Mouse (Mus musculus): Measurements from ENCODE around the gene Amacr.

Amacr gene

GRCm38 (mm10) chr15:10990411-10990810 is 8.9 kb downstream of the Amacr start:
- no peak for DNase-seq (ENCODE audit: low spot score)

DNA sequence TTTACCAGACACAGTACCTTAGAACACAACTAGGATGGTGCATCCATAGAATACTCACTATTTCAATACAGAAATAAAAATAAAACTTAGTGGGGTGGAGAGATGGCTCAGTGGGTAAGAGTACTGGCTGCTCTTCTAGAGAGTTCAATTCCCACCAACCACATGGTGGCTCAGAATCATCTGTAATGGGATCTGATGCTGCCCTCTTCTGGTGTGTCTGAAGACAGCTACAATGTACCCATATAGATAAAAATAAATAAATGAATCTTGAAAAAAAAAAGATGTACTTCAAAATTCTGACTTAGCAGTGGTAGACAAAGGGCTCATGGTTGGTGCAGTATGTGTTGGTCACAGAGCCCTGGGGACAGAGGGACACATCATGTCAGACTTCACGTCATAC is 10.0 kb downstream of the Amacr start:
- no peak for DNase-seq (ENCODE audit: low spot score)

GRCm38 (mm10) chr15:10999832-11000231 is 18.3 kb downstream of the Amacr start:
- no peak for DNase-seq (ENCODE audit: low spot score)

- no peak for DNase-seq (ENCODE audit: low spot score)
Observed at GRCm38 (mm10) chr15:11000421-11000820, 18.9 kb downstream of the Amacr start, which contains the start of gene Slc45a2. Slc45a2 (plus strand) TSS chr15:11000721.

GRCm38 (mm10) chr15:11003791-11004190 is 22.2 kb downstream of the Amacr start:
- DNase-seq (ENCODE audit: low spot score), result no peak

DNA sequence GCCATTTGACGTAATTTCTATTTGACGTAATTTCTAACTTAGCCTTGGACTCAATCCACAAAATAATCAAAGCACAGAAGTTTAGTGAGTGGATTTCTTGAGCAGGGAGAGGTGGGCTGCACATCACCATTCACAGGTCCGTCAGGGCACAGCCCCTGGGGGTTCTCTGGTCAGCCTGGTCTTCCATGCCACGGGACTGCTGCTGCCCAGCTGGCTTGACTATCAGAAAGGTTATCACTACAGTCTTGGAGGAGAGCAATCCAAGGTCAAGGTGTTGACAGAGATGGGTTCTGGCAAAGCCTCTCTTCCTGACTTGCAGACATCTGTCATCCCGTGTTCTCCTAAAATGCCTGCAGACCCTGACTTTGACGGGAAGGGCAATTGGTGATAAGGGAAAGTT is 23.1 kb downstream of the Amacr start:
- DNase-seq (ENCODE audit: low spot score), result no peak

GRCm38 (mm10) chr15:11008756-11009155 is 27.2 kb downstream of the Amacr start:
- no peak for DNase-seq (ENCODE audit: low spot score)

GRCm38 (mm10) chr15:11010976-11011548 is 29.5 kb downstream of the Amacr start:
- no peak for DNase-seq (ENCODE audit: low spot score)

- DNase-seq (ENCODE audit: low spot score), result no peak
Observed at GRCm38 (mm10) chr15:11014931-11015330, 33.4 kb downstream of the Amacr start.

DNA sequence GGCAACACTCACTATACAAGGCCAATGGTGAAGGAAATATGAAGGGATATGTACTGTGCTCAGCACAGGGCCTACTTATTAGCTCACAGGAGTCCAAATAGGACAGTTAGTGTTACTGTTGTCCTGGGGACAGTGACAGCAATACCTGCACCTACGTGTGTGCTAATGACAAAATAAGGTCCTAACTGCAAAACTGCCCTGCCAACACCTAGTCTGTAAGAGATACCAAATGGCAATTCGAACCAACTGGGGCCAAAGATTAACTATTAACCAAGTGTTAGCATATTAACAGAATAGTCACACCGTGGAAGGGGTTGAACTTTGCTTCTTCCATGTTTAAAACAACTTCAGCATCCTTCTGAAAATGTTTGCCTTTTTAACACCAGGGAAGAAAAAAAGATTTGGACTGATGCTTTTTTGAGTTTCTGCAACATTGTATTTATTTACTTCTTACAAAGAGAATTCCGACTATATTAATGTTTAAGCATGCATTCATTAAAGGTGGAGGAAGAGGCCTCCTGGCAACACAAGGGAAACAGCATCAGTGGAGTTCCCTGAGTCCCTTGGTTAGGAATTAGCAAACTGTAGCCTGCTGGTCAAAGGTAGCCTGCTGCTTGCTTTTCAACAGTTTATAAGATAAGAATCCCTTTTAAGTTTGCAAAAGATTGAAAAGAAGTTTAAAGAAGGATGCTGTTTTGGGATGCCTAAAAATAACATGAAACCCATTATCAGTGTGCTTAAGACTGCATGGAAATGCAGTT is 45.4 kb downstream of the Amacr start:
- no peak for DNase-seq (ENCODE audit: low spot score)

GRCm38 (mm10) chr15:11030188-11030587 is 48.6 kb downstream of the Amacr start:
- DNase-seq (ENCODE audit: low spot score), result no peak

DNA sequence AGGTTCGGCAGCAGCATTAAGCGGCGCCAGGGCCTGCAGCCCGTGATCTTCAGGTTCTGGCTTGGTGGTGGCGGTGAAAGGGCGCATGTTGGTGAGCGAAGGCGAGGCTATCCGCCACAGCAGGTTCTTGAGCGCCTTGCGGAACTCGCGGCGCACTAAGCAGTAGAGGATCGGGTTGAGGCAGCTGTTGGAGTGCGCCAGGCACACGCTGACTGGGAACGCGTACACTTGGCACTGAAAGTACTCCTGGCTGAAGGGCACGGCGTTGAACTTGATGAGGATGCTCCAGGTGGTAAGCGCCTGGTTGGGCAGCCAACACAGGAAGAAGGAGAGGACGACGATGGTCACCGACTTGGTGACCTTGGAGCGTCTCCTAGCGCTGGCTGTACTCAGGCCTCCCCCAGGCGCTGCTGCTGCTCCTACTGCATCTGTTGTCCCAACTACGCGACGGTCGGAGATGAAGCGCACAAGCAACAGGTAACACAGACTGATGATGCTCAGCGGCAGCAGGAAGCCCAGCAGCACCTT is 54.5 kb downstream of the Amacr start:
- no peak for DNase-seq (ENCODE audit: low spot score)

DNA sequence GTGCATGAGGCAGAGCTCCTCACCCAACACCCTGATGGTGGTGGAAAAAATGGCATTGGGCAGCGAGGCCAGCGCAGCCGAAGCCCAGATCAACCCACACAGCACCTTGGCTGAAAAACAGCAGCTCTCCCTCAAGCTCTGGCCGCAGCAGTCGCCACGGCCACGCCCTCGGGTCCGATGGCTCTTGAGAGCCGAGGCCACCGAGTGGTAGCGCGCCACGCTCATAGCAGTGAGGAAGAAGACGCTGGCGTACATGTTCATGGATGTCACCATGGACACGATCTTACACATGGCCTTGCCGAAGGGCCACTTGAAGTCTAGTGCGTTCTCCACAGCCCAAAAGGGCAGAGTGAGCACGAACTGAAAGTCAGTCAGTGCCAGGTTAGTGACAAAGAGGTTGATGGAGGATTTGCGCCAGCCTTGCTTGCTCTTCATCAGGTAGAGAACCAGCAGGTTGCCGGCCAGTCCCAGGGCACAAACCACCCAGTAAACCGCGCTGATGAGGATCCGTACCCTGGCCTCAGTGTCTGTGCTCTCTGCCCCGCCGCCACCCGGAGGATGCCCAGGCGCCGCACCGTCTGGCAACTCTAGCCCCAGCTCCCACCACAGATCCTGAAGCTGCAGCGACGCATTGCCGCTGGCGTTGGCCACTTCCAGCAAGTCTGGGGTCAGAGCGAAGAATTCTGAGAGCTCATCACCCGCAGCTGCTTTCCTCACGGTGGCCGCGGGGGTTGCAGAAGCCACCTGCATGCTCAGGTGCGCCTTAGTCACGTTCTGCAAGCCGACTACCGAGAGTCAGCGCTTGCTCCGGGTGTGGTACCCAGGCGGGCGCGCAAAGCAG is 55.2 kb downstream of the Amacr start:
- DNase-seq (ENCODE audit: low spot score), result no peak

- no peak for DNase-seq (ENCODE audit: low spot score)
Observed at GRCm38 (mm10) chr15:11037376-11037695, 55.8 kb downstream of the Amacr start.

DNA sequence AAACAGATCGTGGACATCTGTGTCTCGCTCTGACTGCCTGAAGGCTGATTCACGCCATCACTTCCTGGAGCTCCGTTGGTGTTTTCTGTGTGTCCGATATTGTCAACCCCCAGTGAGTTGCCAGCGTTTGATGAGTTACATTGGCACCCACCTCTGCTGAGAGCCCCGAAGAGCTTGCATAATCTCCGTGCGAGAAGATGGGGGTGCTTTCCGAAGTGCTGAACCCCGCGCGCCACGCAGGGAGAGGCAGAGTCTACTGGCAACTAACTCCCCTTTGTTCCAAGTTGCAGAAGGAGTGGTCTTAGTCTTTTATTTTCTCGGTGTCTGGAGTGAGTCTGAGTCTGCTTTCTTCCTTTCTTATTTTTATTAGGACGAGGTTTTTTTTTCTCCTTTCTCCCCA is 56.2 kb downstream of the Amacr start, which contains the start of gene Rxfp3:
Rxfp3 (minus strand) TSS at position 281 of the 400 bp plus-strand sequence.
- no peak for DNase-seq (ENCODE audit: low spot score)

GRCm38 (mm10) chr15:11038476-11038875 is 56.9 kb downstream of the Amacr start:
- DNase-seq (ENCODE audit: low spot score), result no peak

DNA sequence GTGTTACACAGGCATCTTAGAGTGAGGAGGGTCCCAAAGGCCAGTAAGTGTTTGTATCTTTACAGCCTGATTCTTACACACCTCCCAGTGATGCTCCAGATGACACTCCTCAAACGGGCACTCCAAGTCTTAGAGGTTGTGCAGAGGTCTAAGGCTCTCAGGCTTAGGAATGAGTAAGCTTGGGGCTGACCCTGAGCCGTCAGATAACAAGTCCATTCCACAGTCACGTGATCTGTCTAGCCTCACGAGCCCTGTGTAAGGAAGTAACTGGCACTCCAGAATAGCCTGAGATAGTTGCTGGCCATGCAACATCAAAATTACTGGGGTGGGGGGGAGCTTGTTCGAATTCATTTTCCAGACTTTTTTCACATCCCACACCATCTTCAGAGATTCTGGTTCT is 58.5 kb downstream of the Amacr start:
- DNase-seq (ENCODE audit: low spot score), result no peak

DNA sequence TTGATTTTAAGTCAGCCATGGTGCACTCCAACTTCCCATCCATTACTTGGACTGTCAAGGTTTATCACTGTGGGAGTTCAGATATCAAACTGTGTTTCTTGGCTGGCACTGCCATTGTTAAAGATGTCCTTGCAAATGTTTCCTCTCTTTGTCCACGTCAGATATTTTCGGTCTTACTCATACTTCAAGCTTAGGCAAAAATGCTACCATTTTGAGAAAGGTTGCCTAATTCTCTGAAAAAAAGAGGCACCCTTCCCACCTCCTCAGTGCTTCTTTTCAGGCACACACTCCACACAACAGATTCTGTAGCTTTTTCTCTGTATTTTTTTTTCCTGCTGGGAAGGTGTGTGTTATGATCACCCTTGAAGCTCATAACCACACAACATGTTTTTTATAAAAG is 59.7 kb downstream of the Amacr start:
- no peak for DNase-seq (ENCODE audit: low spot score)

GRCm38 (mm10) chr15:11042828-11043227 is 61.3 kb downstream of the Amacr start:
- DNase-seq (ENCODE audit: low spot score), result no peak

All from T-cell, adult 2 months (primary cell).